Mouse (Mus musculus): ENCODE measurements around the gene Ahnak. TPM values are rescaled to one million over a fixed set of nuclear protein-coding genes. Genes with fewer than 3 reads are reported as not detected.
"Not testable (repeated sequence)": the region's sequence is repeated elsewhere in the genome, so short reads cannot be mapped to it uniquely, and the experiment has no call there.

Gene Ahnak
- polyA plus RNA-seq, 1 experiment = 126 TPM

GRCm38 (mm10) chr19:8972491-8972890, 16.6 kb upstream of the Ahnak start:
- DNase-seq (ENCODE audit: low spot score) = not testable (repeated sequence)

GRCm38 (mm10) chr19:8974638-8975037, 14.4 kb upstream of the Ahnak start:
- no peak for DNase-seq (ENCODE audit: low spot score)

GRCm38 (mm10) chr19:8975491-8975890, 13.6 kb upstream of the Ahnak start:
- DNase-seq (ENCODE audit: low spot score) = no peak

GRCm38 (mm10) chr19:8976535-8976934, 12.5 kb upstream of the Ahnak start:
- DNase-seq (ENCODE audit: low spot score) = no peak

- no peak for DNase-seq (ENCODE audit: low spot score)
Measured at GRCm38 (mm10) chr19:8980771-8981170, 8.3 kb upstream of the Ahnak start.

- DNase-seq (ENCODE audit: low spot score) = no peak
Measured at GRCm38 (mm10) chr19:8981450-8982168, 7.5 kb upstream of the Ahnak start.

- DNase-seq (ENCODE audit: low spot score) = no peak
Measured at GRCm38 (mm10) chr19:8982303-8983149, 6.6 kb upstream of the Ahnak start.

- no peak for DNase-seq (ENCODE audit: low spot score)
Measured at GRCm38 (mm10) chr19:8983150-8983650, 5.9 kb upstream of the Ahnak start.

- no peak for DNase-seq (ENCODE audit: low spot score)
Measured at GRCm38 (mm10) chr19:8984255-8984868, 4.7 kb upstream of the Ahnak start.

GRCm38 (mm10) chr19:8985891-8986290, 3.2 kb upstream of the Ahnak start:
- DNase-seq (ENCODE audit: low spot score) = no peak

GRCm38 (mm10) chr19:8987816-8988215, 1.3 kb upstream of the Ahnak start:
- DNase-seq (ENCODE audit: low spot score) = no peak

- DNase-seq (ENCODE audit: low spot score) = no peak
Measured at GRCm38 (mm10) chr19:8988346-8989065, 578 bp upstream of the Ahnak start.

GRCm38 (mm10) chr19:8989567-8990431, 715 bp downstream of the Ahnak start:
- DNase-seq (ENCODE audit: low spot score) = peak; percentile 88

GRCm38 (mm10) chr19:8990432-8991102, 1.5 kb downstream of the Ahnak start:
- DNase-seq (ENCODE audit: low spot score) = no peak

GRCm38 (mm10) chr19:8991245-8991870, 2.3 kb downstream of the Ahnak start:
- no peak for DNase-seq (ENCODE audit: low spot score)

- DNase-seq (ENCODE audit: low spot score) = no peak
Measured at GRCm38 (mm10) chr19:8991871-8992735, 3.0 kb downstream of the Ahnak start.

- peak; percentile 74 for DNase-seq (ENCODE audit: low spot score)
Measured at GRCm38 (mm10) chr19:8992769-8993624, 3.9 kb downstream of the Ahnak start.

GRCm38 (mm10) chr19:8993625-8993912, 4.5 kb downstream of the Ahnak start:
- no peak for DNase-seq (ENCODE audit: low spot score)

Measured in urinary bladder, adult 2 months (tissue).